Mouse (Mus musculus) liver, adult 2 months (tissue): ENCODE data around the gene Pwwp2b. TPM values are rescaled to one million over a fixed set of nuclear protein-coding genes. Genes with fewer than 3 reads are reported as not detected.

ENCODE experiments used
- DNase-seq: peaks from one replicate; pipeline ENCODE4 v3.0.0-alpha.2; 2011; ENCODE audit warnings: low read depth, low spot score; ENCODE audit errors: extremely low read depth
- H3K27ac ChIP-seq: fragments of 200-500 bp; replicated peaks from 2 replicates; pipeline ENCODE4 v1.5.1; 2012; ENCODE audit warnings: low read depth, mild to moderate bottlenecking, control low read depth, inconsistent platforms, low read length; ENCODE audit not compliant: insufficient read depth
- H3K27me3 ChIP-seq: fragments of 200-500 bp; 2 replicates; pipeline ENCODE4 v1.6.1; 2012; ENCODE audit warnings: mild to moderate bottlenecking, moderate library complexity, low read length, inconsistent platforms; ENCODE audit not compliant: control insufficient read depth, insufficient read depth
- H3K36me3 ChIP-seq: fragments of 200-500 bp; 2 replicates; pipeline ENCODE4 v1.6.1; 2012; ENCODE audit warnings: low read length, inconsistent platforms; ENCODE audit not compliant: control insufficient read depth, insufficient read depth
- H3K4me1 ChIP-seq: fragments of 200-500 bp; 2 replicates; pipeline ENCODE4 v1.6.1; 2011; ENCODE audit warnings: low read length; ENCODE audit not compliant: control insufficient read depth, insufficient read depth
- H3K4me3 ChIP-seq: fragments of 200-500 bp; 2 replicates; pipeline ENCODE4 v1.5.1; 2011; ENCODE audit warnings: low read depth, mild to moderate bottlenecking, control low read depth, low read length, moderate library complexity; ENCODE audit not compliant: insufficient read depth
- H3K79me2 ChIP-seq: fragments of 200-500 bp; 2 replicates; pipeline ENCODE4 v1.6.1; 2012; ENCODE audit warnings: inconsistent platforms, mild to moderate bottlenecking, low read length, moderate library complexity; ENCODE audit not compliant: control insufficient read depth, insufficient read depth
- H3K9ac ChIP-seq: fragments of 200-500 bp; 2 replicates; pipeline ENCODE4 v1.6.1; 2012; ENCODE audit warnings: low read depth, mild to moderate bottlenecking, control low read depth, inconsistent platforms, low read length
- CTCF ChIP-seq: fragments of 200-500 bp; IDR thresholded peaks from 2 replicates; pipeline ENCODE4 v1.5.1; 2011; ENCODE audit warnings: low read depth, low read length, control low read depth
- POLR2A ChIP-seq: fragments of 200-500 bp; IDR thresholded peaks from 2 replicates; pipeline ENCODE4 v1.6.1; 2011; ENCODE audit warnings: low read length, control low read depth; ENCODE audit not compliant: insufficient read depth; ENCODE audit errors: extremely low read depth
- WGBS: fragments of 180-500 bp; shearing (Covaris S2); methylation state at CpG from one replicate; pipeline ENCODE4 v1.1.7; 2018; 5-methylcytosine and 5-hydroxymethylcytosine counted together
- polyA plus RNA-seq: library from polyadenylated mRNA; depleted of rRNA; stranded (reverse); fragments of >200 nt; gene quantifications from 2 replicates; pipeline ENCODE4 v1.2.3, GENCODE M21; 2012
- total RNA-seq: library from RNA; depleted of rRNA; stranded (reverse); fragments of >200 nt; gene quantifications from 2 replicates; pipeline ENCODE4 v1.2.3, GENCODE M21; 2014

Gene Pwwp2b
- total and polyA plus RNA-seq, 2 experiments = 0.65 to 2.1 TPM

DNA sequence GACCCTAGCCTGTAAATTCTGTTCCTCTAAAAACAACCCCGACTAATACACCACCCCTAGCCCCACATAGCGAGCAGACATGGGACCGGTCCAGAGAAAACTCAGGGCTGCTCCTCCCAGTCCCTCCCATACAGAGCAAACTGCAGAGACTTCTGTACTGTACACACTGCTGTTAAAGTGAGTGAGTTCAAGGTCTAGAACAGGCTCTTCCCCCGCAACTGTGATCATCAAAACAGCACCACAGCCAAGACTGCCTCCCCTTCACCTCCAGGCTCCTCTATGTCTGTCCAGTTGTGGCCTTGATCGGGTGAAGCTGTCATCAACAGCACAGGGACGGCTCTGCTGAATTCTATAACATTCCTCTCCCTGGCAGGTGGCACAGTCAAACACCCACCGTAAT is 40.3 kb downstream of the Pwwp2b start:
- 50% methylated on average over 7 of the region's 7 CpGs for WGBS

DNA sequence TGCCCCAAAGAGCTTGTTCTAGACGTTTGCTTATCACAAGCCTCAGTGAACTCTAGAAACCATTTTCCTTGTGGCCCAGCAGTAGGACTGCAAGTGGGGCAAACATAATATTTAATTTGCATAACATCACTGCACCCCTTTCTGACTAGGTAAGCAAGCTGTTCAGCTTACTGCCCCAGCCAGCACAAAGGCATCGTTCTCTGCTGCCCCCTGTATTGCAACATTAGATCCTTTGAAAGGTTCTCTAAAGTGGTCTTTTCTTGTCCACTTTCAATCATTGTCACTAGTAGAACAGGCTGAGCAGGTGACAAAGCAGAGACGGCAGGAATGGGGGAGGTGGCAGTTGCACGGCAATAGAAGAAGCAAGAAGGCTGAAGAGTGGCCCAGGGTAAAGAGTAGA is 45.1 kb downstream of the Pwwp2b start:
- TF ChIP-seq POLR2A (no peak), CTCF (no peak)

More for the DNA sequence above, 40.3 kb downstream of the Pwwp2b start:
- DNase-seq = no peak
- no peaks in the 10 kb centered on the region for H3K4me1 ChIP-seq
- no peaks in the 10 kb centered on the region for H3K36me3 ChIP-seq
- no peak overlapping the region for H3K9ac ChIP-seq
- H3K4me3 ChIP-seq = no peak overlapping the region
- no peak overlapping the region for H3K27ac ChIP-seq
- TF ChIP-seq POLR2A = no peak
- TF ChIP-seq CTCF = no peak
- no peaks in the 10 kb centered on the region for H3K79me2 ChIP-seq
- H3K27me3 ChIP-seq = no peaks in the 10 kb centered on the region

GRCm38 (mm10) chr7:139294076-139294475 is 45.8 kb downstream of the Pwwp2b start:
- no peak for TF ChIP-seq CTCF
- no peak for TF ChIP-seq POLR2A
- H3K4me3 ChIP-seq = no peak overlapping the region
- no peak for DNase-seq
- H3K9ac ChIP-seq = no peak overlapping the region
- no peaks in the 10 kb centered on the region for H3K36me3 ChIP-seq
- 90% methylated on average over 5 of the region's 5 CpGs for WGBS
- no peak overlapping the region for H3K27ac ChIP-seq
- no peaks in the 10 kb centered on the region for H3K79me2 ChIP-seq
- H3K4me1 ChIP-seq = no peaks in the 10 kb centered on the region
- H3K27me3 ChIP-seq = no peaks in the 10 kb centered on the region

More for the DNA sequence above, 45.1 kb downstream of the Pwwp2b start:
- Histone ChIP-seq H3K4me1 (no peaks in the 10 kb centered on the region), H3K9ac (no peak overlapping the region), H3K36me3 (no peaks in the 10 kb centered on the region), H3K79me2 (no peaks in the 10 kb centered on the region), H3K4me3 (no peak overlapping the region), H3K27ac (no peak overlapping the region), H3K27me3 (no peaks in the 10 kb centered on the region)
- DNase-seq = no peak
- 68% methylated on average over 4 of the region's 4 CpGs for WGBS

GRCm38 (mm10) chr7:139295653-139296052 is 47.4 kb downstream of the Pwwp2b start:
- Histone ChIP-seq H3K27ac (no peak overlapping the region), H3K36me3 (no peaks in the 10 kb centered on the region), H3K4me1 (no peaks in the 10 kb centered on the region), H3K27me3 (no peaks in the 10 kb centered on the region), H3K9ac (no peak overlapping the region), H3K79me2 (no peaks in the 10 kb centered on the region), H3K4me3 (no peak overlapping the region)
- TF ChIP-seq POLR2A = no peak
- TF ChIP-seq CTCF = no peak
- peak; percentile 16 for DNase-seq
- WGBS = 92% methylated on average over 1 of the region's 1 CpGs

GRCm38 (mm10) chr7:139296552-139297100 is 48.3 kb downstream of the Pwwp2b start:
- Histone ChIP-seq H3K9ac (no peak overlapping the region), H3K4me1 (no peaks in the 10 kb centered on the region), H3K27me3 (no peaks in the 10 kb centered on the region), H3K36me3 (no peaks in the 10 kb centered on the region), H3K4me3 (no peak overlapping the region), H3K79me2 (no peaks in the 10 kb centered on the region), H3K27ac (no peak overlapping the region)
- TF ChIP-seq CTCF = no peak
- no peak for TF ChIP-seq POLR2A
- no peak for DNase-seq
- 84% methylated on average over 9 of the region's 10 CpGs for WGBS

- H3K4me3 ChIP-seq = no peak overlapping the region
- no peaks in the 10 kb centered on the region for H3K27me3 ChIP-seq
- no peaks in the 10 kb centered on the region for H3K4me1 ChIP-seq
- TF ChIP-seq CTCF = peak; percentile 44
- TF ChIP-seq POLR2A = no peak
- WGBS = 64% methylated on average over 4 of the region's 4 CpGs
- H3K27ac ChIP-seq = no peak overlapping the region
- H3K79me2 ChIP-seq = no peaks in the 10 kb centered on the region
- H3K9ac ChIP-seq = no peak overlapping the region
- DNase-seq = no peak
- H3K36me3 ChIP-seq = no peaks in the 10 kb centered on the region
Measured at GRCm38 (mm10) chr7:139298446-139298845, 50.2 kb downstream of the Pwwp2b start.
